Mouse (Mus musculus): ENCODE results near the gene Myo1f. TPM values are rescaled to one million over a fixed set of nuclear protein-coding genes. Genes with fewer than 3 reads are reported as not detected.

Gene Myo1f
- polyA plus RNA-seq, 1 experiment from 2014 or later: 5.2 TPM

DNA sequence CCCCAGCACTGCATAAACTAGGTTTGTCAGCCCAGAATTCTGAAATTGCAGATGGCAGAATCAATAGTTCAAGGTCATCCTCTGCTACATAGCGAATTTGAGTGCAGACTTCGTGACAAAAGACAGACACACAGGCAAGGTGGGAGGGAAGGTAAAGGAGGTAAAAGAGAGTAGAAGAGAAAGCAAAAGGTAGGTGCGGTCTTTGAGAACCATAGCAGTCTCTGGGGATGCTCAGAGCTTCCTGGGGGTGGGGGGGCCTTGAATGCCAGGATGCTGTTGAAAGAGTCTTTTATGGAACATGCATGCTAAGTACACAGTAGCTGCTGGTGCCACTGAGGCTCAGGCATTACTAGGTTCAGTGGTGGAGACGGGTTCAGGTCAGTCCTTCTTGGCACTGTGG is 2.4 kb downstream of the Myo1f start:
- no peak overlapping the region for H3K27ac ChIP-seq (ENCODE audit: low read length)
- no peak overlapping the region for H3K9ac ChIP-seq (ENCODE audit: low read length)
- H3K9me3 ChIP-seq (ENCODE audit: control insufficient read depth, low read length): no peaks in the 10 kb centered on the region
- no peaks in the 10 kb centered on the region for H3K27me3 ChIP-seq (ENCODE audit: control insufficient read depth, insufficient read depth, low read depth, low read length)
- H3K4me3 ChIP-seq (ENCODE audit: low read length): no peak overlapping the region
- H3K4me1 ChIP-seq (replicated peaks; ENCODE audit: control insufficient read depth, insufficient read depth, low read length): no peaks in the 10 kb centered on the region
- 73% methylated on average over 4 of the region's 4 CpGs for WGBS
- H3K36me3 ChIP-seq (ENCODE audit: control insufficient read depth, insufficient read depth, low read length): peaks cover 10% of the 10 kb centered on the region
- H3K4me2 ChIP-seq (ENCODE audit: low read depth, low read length): no peak overlapping the region
- ATAC-seq (ENCODE audit: low read depth): no peak

DNA sequence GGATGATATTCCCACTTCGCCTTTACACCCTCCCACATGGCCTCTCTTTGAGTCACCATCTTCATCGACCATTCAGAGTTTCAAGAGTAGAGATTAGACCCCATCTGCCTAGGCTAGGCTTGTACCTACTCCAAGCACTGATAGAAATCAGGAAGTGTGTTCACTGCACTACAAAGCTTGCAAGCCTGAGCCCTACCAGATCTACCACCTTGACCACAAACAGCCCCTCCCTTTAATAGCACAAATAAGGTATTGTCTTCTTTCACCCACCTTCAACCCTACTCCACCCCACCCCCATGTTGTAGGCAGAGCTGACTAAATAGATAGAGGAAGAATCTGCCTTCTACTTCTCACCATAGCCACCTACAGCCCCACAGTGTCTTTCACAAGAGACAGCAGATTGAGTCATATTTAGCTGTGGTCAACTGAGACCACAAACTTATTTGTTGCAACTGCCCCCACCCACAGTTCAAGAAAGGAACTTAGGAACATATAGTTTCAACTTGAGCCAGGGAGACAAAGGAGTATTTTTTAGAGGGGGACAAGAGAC is 8.1 kb downstream of the Myo1f start:
- Histone ChIP-seq H3K27me3 (ENCODE audit: control insufficient read depth, insufficient read depth, low read depth, low read length) (no peaks in the 10 kb centered on the region), H3K4me3 (ENCODE audit: low read length) (no peak overlapping the region), H3K4me1 (replicated peaks; ENCODE audit: control insufficient read depth, insufficient read depth, low read length) (no peaks in the 10 kb centered on the region), H3K36me3 (ENCODE audit: control insufficient read depth, insufficient read depth, low read length) (no peaks in the 10 kb centered on the region), H3K27ac (ENCODE audit: low read length) (no peak overlapping the region), H3K9ac (ENCODE audit: low read length) (no peak overlapping the region), H3K9me3 (ENCODE audit: control insufficient read depth, low read length) (no peaks in the 10 kb centered on the region), H3K4me2 (ENCODE audit: low read depth, low read length) (no peak overlapping the region)
- no peak for ATAC-seq (ENCODE audit: low read depth)
- 74% methylated on average over 2 of the region's 2 CpGs for WGBS

DNA sequence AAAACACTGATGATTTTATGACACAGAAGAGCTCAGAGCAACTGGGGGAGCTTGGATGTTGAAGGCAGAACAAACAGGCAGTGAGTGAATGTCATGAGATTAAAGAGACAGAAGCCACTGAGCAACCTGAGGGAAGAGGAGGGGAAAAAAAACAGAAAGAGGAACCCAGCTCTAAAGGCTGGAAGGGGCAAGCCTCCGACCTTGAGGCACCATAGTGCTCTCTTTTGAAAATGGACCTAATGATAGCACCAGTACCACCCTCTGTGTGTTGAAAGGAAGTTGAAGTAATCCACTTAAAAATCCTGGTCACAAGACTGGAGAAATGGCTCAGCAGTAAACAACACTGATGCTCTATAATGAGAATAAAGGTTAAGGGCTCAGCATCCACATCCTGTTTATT is 9.1 kb downstream of the Myo1f start:
- ATAC-seq (ENCODE audit: low read depth): no peak
- H3K4me2 ChIP-seq (ENCODE audit: low read depth, low read length): no peak overlapping the region
- no peak overlapping the region for H3K27ac ChIP-seq (ENCODE audit: low read length)
- no peaks in the 10 kb centered on the region for H3K27me3 ChIP-seq (ENCODE audit: control insufficient read depth, insufficient read depth, low read depth, low read length)
- no peaks in the 10 kb centered on the region for H3K36me3 ChIP-seq (ENCODE audit: control insufficient read depth, insufficient read depth, low read length)
- H3K4me1 ChIP-seq (replicated peaks; ENCODE audit: control insufficient read depth, insufficient read depth, low read length): no peaks in the 10 kb centered on the region
- no peak overlapping the region for H3K4me3 ChIP-seq (ENCODE audit: low read length)
- H3K9me3 ChIP-seq (ENCODE audit: control insufficient read depth, low read length): no peaks in the 10 kb centered on the region
- 30% methylated on average over 1 of the region's 1 CpGs for WGBS
- H3K9ac ChIP-seq (ENCODE audit: low read length): no peak overlapping the region

DNA sequence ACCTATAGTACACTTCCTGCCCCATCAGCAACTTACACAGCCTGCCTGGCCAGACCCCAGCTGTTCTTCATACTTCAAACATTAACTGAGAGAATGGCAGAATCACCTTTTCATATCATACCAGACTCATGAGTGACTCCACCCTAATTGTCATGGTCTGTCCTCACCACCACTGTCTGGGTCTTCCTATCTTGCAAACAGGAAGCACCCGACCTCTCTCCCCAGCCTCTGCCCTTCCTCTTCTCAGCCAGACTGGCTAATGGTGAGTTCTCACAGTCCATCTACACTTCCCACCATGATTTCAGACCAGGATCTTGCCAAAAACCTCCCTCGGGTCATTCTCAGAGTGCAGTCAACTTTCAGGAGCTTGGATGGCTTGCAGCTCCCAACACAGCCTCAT is 10.7 kb downstream of the Myo1f start:
- Histone ChIP-seq H3K27ac (ENCODE audit: low read length) (no peak overlapping the region), H3K27me3 (ENCODE audit: control insufficient read depth, insufficient read depth, low read depth, low read length) (no peaks in the 10 kb centered on the region), H3K4me2 (ENCODE audit: low read depth, low read length) (no peak overlapping the region), H3K4me3 (ENCODE audit: low read length) (no peak overlapping the region), H3K9ac (ENCODE audit: low read length) (no peak overlapping the region), H3K9me3 (ENCODE audit: control insufficient read depth, low read length) (no peaks in the 10 kb centered on the region), H3K36me3 (ENCODE audit: control insufficient read depth, insufficient read depth, low read length) (no peaks in the 10 kb centered on the region), H3K4me1 (replicated peaks; ENCODE audit: control insufficient read depth, insufficient read depth, low read length) (no peaks in the 10 kb centered on the region)
- 63% methylated on average over 2 of the region's 2 CpGs for WGBS
- no peak for ATAC-seq (ENCODE audit: low read depth)

DNA sequence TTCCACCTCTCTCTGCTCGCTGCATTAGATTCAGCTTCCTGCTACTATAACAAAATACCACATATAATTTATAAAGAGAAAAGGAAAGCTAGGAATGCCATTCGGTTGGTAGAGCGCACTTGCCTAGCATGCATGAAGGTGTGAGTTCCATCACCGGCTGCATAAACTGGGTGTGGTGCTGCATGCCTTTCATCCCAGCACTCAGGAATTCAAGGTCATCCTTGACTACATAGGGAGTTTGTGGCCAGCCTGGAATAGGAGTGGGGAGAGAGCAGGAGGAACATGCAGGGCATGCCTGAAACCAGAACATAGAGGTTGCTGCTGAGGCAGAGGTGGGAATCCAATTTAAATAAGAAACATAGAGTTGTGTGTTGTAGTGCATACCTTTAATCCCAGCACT is 28.6 kb downstream of the Myo1f start:
- ATAC-seq (ENCODE audit: low read depth): no peak

DNA sequence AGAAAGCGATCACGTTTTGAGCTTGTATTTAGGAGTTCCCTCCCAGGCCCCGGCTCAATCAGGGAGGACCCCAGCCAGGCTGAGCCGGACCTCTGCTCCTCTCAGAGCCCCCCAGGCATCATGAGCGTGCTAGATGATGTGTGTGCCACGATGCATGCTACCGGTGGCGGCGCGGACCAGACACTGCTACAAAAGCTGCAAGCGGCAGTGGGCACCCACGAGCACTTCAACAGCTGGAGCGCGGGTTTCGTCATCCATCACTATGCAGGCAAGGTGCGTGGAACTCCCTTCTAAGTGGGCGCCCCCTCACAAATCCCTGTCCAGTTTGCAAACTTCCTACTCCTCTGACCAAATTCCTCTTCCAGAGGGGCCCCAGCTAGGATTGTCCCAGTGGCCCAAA is 30.5 kb downstream of the Myo1f start:
- Histone ChIP-seq H3K9ac (ENCODE audit: low read length) (no peak overlapping the region), H3K4me1 (replicated peaks; ENCODE audit: control insufficient read depth, insufficient read depth, low read length) (no peaks in the 10 kb centered on the region), H3K4me3 (ENCODE audit: low read length) (no peak overlapping the region), H3K36me3 (ENCODE audit: control insufficient read depth, insufficient read depth, low read length) (no peaks in the 10 kb centered on the region), H3K27me3 (ENCODE audit: control insufficient read depth, insufficient read depth, low read depth, low read length) (no peaks in the 10 kb centered on the region), H3K4me2 (ENCODE audit: low read depth, low read length) (no peak overlapping the region), H3K9me3 (ENCODE audit: control insufficient read depth, low read length) (no peaks in the 10 kb centered on the region), H3K27ac (ENCODE audit: low read length) (no peak overlapping the region)
- no peak for ATAC-seq (ENCODE audit: low read depth)
- WGBS: 66% methylated on average over 17 of the region's 17 CpGs

More for the DNA sequence above, 28.6 kb downstream of the Myo1f start:
- Histone ChIP-seq H3K27me3 (ENCODE audit: control insufficient read depth, insufficient read depth, low read depth, low read length) (no peaks in the 10 kb centered on the region), H3K9me3 (ENCODE audit: control insufficient read depth, low read length) (no peaks in the 10 kb centered on the region), H3K4me1 (replicated peaks; ENCODE audit: control insufficient read depth, insufficient read depth, low read length) (no peaks in the 10 kb centered on the region), H3K36me3 (ENCODE audit: control insufficient read depth, insufficient read depth, low read length) (no peaks in the 10 kb centered on the region), H3K4me2 (ENCODE audit: low read depth, low read length) (no peak overlapping the region), H3K4me3 (ENCODE audit: low read length) (no peak overlapping the region), H3K9ac (ENCODE audit: low read length) (no peak overlapping the region), H3K27ac (ENCODE audit: low read length) (no peak overlapping the region)
- WGBS: 73% methylated on average over 4 of the region's 4 CpGs

DNA sequence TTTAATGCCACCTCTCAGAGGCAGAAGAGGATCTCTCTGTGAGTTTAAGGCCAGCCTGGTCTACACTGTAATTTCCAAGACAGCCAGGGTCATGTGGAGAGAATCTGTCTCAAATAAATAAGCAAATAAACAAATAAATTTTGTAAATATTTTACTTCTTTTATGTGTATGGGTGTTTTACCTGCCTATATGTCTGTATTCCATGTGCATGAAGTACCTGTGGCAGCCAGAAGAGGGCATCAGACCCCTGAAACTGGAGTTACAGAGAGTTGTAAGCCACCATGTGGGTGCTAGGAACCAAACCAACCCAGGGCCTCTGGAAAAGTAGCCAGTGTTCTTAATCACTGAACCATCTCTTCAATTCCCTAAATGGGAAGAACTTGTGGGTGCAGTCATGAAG is 41.8 kb downstream of the Myo1f start:
- no peaks in the 10 kb centered on the region for H3K4me1 ChIP-seq (replicated peaks; ENCODE audit: control insufficient read depth, insufficient read depth, low read length)
- H3K9me3 ChIP-seq (ENCODE audit: control insufficient read depth, low read length): peaks cover 9% of the 10 kb centered on the region
- H3K4me3 ChIP-seq (ENCODE audit: low read length): no peak overlapping the region
- no peak overlapping the region for H3K9ac ChIP-seq (ENCODE audit: low read length)
- H3K36me3 ChIP-seq (ENCODE audit: control insufficient read depth, insufficient read depth, low read length): no peaks in the 10 kb centered on the region
- no peaks in the 10 kb centered on the region for H3K27me3 ChIP-seq (ENCODE audit: control insufficient read depth, insufficient read depth, low read depth, low read length)
- no peak overlapping the region for H3K4me2 ChIP-seq (ENCODE audit: low read depth, low read length)
- no peak overlapping the region for H3K27ac ChIP-seq (ENCODE audit: low read length)
- no peak for ATAC-seq (ENCODE audit: low read depth)

DNA sequence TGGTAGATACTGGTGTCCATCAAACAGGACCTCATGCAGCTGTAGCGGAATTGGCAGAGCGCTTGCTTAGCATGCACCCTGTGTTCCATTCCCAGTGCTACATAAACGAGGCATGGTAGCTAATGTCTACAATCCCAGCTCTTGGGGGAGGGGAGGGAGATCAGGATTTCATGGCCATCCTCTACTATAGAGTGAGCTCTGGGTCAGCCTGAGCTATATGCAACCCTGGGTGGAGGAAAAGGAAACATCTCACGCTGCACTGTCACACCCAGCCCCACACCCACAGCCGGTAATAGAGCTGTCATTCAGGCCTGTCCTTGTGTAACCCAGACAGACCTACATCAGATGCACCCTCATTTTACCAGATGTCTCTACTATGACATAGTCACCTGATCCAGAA is 43.0 kb downstream of the Myo1f start:
- H3K9ac ChIP-seq (ENCODE audit: low read length): no peak overlapping the region
- H3K36me3 ChIP-seq (ENCODE audit: control insufficient read depth, insufficient read depth, low read length): no peaks in the 10 kb centered on the region
- WGBS: 84% methylated on average over 5 of the region's 5 CpGs
- H3K9me3 ChIP-seq (ENCODE audit: control insufficient read depth, low read length): peaks cover 9% of the 10 kb centered on the region
- no peak overlapping the region for H3K4me3 ChIP-seq (ENCODE audit: low read length)
- no peak overlapping the region for H3K4me2 ChIP-seq (ENCODE audit: low read depth, low read length)
- no peaks in the 10 kb centered on the region for H3K4me1 ChIP-seq (replicated peaks; ENCODE audit: control insufficient read depth, insufficient read depth, low read length)
- H3K27me3 ChIP-seq (ENCODE audit: control insufficient read depth, insufficient read depth, low read depth, low read length): no peaks in the 10 kb centered on the region
- no peak for ATAC-seq (ENCODE audit: low read depth)
- no peak overlapping the region for H3K27ac ChIP-seq (ENCODE audit: low read length)

DNA sequence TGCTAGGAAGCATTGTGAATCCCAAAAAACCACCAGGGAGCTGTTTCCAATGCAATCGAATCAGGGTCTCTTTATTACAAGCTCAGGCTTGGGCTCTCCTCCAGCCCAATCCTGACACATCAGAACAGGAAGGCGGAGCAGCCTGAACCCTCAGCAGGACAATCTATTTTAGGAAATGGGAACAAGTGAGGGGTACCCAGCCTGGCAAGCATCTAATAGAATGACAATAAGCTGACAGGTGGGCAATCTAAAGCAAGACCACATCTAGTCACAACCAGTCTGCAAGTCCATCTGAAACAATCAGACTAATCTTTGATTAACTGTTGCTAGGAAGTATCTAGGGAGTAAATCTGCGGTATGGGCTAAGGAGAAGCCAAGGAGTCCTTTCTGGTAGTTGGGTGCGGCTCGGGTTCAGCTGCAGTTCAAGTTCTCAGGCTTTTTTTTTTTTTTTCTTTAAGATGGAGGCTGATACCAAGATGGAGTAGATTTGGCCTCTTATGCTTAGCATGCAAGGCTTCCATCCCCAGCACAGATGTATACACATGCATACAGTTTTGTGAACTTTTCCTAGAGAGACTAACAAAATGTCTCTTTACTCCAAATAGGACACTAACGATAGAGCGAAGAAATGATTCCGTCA is 44.4 kb downstream of the Myo1f start:
- Histone ChIP-seq H3K4me2 (ENCODE audit: low read depth, low read length) (no peak overlapping the region), H3K27ac (ENCODE audit: low read length) (no peak overlapping the region), H3K27me3 (ENCODE audit: control insufficient read depth, insufficient read depth, low read depth, low read length) (no peaks in the 10 kb centered on the region), H3K36me3 (ENCODE audit: control insufficient read depth, insufficient read depth, low read length) (no peaks in the 10 kb centered on the region), H3K4me3 (ENCODE audit: low read length) (no peak overlapping the region), H3K4me1 (replicated peaks; ENCODE audit: control insufficient read depth, insufficient read depth, low read length) (no peaks in the 10 kb centered on the region), H3K9ac (ENCODE audit: low read length) (no peak overlapping the region), H3K9me3 (ENCODE audit: control insufficient read depth, low read length) (peaks cover 9% of the 10 kb centered on the region)
- 80% methylated on average over 8 of the region's 8 CpGs for WGBS
- no peak for ATAC-seq (ENCODE audit: low read depth)

DNA sequence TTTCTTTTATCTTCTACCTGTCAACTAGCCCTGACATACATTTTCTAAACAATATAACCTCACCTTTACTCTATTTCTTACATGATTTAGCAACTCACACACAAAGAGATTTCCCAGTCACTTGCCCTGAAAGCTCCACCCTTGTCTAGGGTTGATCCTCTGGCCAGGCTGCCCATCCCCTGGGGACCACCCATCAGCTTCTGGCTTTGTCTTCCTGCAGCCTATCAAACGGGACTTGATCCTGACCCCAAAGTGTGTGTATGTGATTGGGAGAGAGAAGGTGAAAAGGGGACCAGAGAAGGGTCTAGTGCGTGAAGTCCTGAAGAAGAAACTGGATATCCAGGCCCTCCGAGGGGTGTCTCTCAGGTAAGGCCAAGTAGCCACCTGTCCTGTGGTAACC is 45.3 kb downstream of the Myo1f start:
- ATAC-seq (ENCODE audit: low read depth): no peak
- 65% methylated on average over 3 of the region's 3 CpGs for WGBS

More for the DNA sequence above, 45.3 kb downstream of the Myo1f start:
- Histone ChIP-seq H3K4me1 (replicated peaks; ENCODE audit: control insufficient read depth, insufficient read depth, low read length) (no peaks in the 10 kb centered on the region), H3K9ac (ENCODE audit: low read length) (no peak overlapping the region), H3K36me3 (ENCODE audit: control insufficient read depth, insufficient read depth, low read length) (no peaks in the 10 kb centered on the region), H3K9me3 (ENCODE audit: control insufficient read depth, low read length) (peaks cover 9% of the 10 kb centered on the region), H3K4me2 (ENCODE audit: low read depth, low read length) (no peak overlapping the region), H3K4me3 (ENCODE audit: low read length) (no peak overlapping the region), H3K27me3 (ENCODE audit: control insufficient read depth, insufficient read depth, low read depth, low read length) (no peaks in the 10 kb centered on the region), H3K27ac (ENCODE audit: low read length) (no peak overlapping the region)
